Mouse (Mus musculus): ENCODE data around the gene Tra2b. TPM values are rescaled to one million over a fixed set of nuclear protein-coding genes. Genes with fewer than 3 reads are reported as not detected.
"Not testable (repeated sequence)": the region's sequence is repeated elsewhere in the genome, so short reads cannot be mapped to it uniquely, and the experiment has no call there.

Tra2b gene
- total RNA-seq, 4 experiments from 2014 or later: 32.6 to 34.3 (median 32.8) TPM

DNA sequence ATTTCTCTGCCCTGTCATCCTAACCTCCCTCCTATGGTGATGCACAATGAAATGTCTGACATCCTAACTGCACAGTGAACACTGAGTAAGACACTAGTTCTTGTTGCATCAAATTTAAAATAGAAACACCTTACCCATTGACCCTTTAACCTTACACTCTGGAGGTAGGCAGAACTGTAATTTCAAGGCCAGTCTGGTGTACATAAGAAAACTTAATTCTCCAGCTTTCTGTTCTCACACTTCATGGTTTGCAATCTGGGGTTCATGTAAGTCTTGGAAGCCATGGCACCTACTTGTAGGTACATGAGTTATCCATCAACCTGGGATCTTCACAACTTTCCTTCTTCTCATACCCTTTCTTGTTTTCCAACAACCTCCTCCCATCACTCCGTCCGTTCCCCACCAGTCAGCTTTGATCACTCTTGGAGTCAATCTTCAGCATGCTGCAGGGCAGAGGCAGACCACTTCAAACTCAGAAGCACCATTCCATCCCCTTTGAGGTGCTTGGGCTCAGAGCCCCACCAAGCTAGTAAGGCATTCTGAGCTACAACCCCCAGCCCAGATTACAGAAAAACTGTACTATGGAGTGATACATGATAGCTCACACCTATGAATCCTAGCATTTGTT, 23.5 kb downstream of the Tra2b start:
- DNase-seq (ENCODE audit: low spot score): no peak

DNA sequence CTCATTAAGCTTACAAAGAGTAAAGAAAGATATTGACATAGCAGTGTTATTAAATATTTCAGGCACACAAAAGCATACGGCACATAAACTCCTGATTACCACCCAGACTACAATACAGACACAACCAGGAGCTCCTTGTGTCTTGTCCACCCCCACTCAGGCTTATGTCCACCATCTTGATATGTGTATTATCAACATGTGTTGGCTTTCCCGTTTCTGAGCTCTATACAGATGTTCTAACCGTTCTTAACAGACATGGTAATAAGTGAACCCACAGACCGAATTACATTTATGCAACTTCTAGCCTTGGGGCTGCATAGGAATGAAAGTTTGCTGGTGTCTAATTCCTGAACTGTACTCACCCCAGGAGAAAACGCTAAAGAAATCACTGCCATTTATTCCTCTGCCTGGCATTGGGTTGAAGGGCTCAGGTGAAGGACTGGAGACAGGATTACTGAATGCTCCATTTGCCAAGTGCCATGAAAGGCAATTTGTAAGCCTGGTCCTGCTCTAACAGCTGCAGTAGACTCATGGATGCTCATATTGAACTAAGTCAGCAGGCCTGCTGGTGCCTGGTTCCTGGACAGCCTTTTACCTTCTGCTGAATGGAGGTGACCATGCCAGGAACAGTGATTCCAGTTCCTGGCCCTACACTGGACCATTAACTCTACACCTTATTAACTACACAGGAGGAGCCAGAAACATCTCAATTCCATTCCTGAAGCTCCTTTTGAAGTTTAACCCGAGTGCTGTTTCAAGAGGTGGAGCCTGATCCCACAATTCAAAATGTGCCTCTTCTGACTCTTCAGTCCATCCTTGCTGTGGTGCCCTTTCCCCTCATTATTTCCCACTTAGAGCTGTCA, 24.2 kb downstream of the Tra2b start:
- no peak for DNase-seq (ENCODE audit: low spot score)

DNA sequence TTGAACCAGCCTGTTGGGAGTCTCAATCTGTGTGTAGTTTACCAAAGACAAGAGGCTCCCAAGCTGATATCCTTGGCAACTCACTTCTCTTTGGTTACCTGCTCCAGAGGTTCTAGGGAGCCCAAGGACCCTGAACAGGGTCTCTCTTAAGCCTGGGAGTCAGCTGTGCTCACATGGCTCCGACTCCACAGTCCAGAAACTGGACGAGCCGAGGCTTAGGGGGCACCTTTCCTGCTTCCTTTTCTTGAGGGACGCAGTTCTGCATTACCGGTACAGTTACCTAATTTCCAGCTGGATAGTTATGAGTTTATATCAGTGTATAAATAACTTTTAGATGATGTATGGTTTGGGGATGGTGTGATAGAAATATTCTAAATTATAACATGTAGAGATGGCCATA, 24.9 kb downstream of the Tra2b start:
- no peak for DNase-seq (ENCODE audit: low spot score)

GRCm38 (mm10) chr16:22239978-22240377, 25.8 kb downstream of the Tra2b start:
- no peak for DNase-seq (ENCODE audit: low spot score)

- no peak for DNase-seq (ENCODE audit: low spot score)
These were observed 26.7 kb downstream of the Tra2b start for GRCm38 (mm10) chr16:22238928-22239620.

DNA sequence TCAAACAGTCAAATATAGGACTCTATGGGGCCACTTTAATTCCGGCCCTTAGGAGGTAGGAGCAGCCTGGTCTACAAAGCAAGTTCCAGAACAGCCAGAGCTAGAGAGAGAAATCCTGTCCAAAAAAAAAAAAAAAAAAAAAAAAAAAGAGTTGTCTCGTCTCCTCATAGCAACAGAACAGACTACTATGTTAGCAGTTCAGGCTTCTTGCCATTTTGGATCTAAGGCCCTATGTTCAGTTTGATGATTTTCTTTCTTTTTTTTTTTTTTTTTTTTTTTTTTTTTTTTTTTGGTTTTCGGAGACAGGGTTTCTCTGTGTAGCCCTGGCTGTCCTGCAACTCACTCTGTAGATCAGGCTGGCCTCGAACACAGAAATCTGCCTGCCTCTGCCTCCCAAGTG, 27.4 kb downstream of the Tra2b start:
- not testable (repeated sequence) for DNase-seq (ENCODE audit: low spot score)

- no peak for DNase-seq (ENCODE audit: low spot score)
These were observed 29.0 kb downstream of the Tra2b start for GRCm38 (mm10) chr16:22236814-22237213.

GRCm38 (mm10) chr16:22234535-22234934, 31.3 kb downstream of the Tra2b start:
- no peak for DNase-seq (ENCODE audit: low spot score)

DNA sequence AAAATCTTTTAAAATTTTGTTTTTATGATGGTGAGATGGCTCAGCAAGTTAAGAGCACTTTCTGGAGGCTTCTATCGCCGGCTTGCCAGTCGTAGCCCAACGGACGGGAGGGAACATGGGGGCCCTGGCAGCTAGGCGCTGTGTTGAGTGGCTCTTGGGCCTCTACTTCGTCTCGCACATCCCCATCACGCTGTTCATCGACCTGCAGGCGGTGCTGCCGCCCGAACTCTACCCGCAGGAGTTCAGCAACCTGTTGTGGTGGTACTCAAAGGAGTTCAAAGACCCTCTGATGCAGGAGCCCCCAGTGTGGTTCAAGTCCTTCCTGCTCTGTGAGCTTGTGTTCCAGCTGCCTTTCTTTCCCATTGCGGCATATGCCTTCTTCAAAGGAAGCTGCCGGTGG, 35.5 kb downstream of the Tra2b start:
- not testable (repeated sequence) for DNase-seq (ENCODE audit: low spot score)

DNA sequence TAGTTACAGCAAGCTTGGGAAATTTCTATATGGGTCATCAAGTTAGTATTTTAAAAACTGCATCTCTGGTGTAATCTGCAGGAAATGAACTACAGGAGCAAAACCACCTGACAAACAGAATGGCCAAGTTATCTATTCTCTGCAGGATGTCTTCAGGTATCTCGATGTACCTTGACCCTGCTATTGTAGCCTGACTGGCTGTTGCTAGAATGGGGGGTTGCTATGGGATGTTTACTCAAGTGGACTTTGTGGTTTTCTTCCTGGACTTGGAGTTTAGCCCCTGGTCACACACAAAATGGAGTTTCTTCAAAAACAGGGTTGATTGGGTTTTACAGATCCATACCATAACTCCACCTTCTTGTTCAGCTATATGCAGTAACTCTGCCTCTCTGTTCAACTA, 62.3 kb downstream of the Tra2b start:
- no peak for DNase-seq (ENCODE audit: low spot score)

- DNase-seq (ENCODE audit: low spot score): no peak
These were observed 63.9 kb downstream of the Tra2b start for GRCm38 (mm10) chr16:22201858-22202257.

GRCm38 (mm10) chr16:22200476-22200875, 65.3 kb downstream of the Tra2b start:
- DNase-seq (ENCODE audit: low spot score): no peak

Other genes with a start within 250 kb of the Tra2b start
- gene Igf2bp2, start 102.7 kb downstream of the Tra2b start, total RNA-seq (2022): 1 to 10 TPM; 3.6 to 4.4 (median 3.9) TPM
- 1 to 10 TPM; 8.8 to 9.8 (median 9.3) TPM for gene Etv5, start 173.7 kb upstream of the Tra2b start, total RNA-seq (2022)